Mouse (Mus musculus) heart, postnatal 0 days (tissue): ENCODE data around the gene Simc1. TPM values are rescaled to one million over a fixed set of nuclear protein-coding genes. Genes with fewer than 3 reads are reported as not detected.

ENCODE experiments used
- ATAC-seq: fragments of 200-750 bp; cut with Nextera tagmentation; 2 replicates; pipeline ENCODE4 v1.8.0; 2017; ENCODE audit warnings: low read depth, moderate number of reproducible peaks, moderate library complexity; ENCODE audit not compliant: insufficient read depth
- DNase-seq: peaks from one replicate; pipeline ENCODE4 v3.0.0-alpha.2; 2016; ENCODE audit warnings: low spot score
- H3K27ac ChIP-seq: fragments of 300-500 bp; sonication (generic); 2 replicates; pipeline ENCODE4 v1.5.1; 2014; ENCODE audit warnings: low read depth, mild to moderate bottlenecking
- H3K27me3 ChIP-seq: fragments of 300-500 bp; sonication (generic); 2 replicates; pipeline ENCODE4 v1.6.1; 2014; ENCODE audit warnings: low read length, mixed read lengths; ENCODE audit not compliant: control insufficient read depth, insufficient read depth
- H3K36me3 ChIP-seq: fragments of 300-500 bp; sonication (generic); replicated peaks from 2 replicates; pipeline ENCODE4 v1.6.1; 2014; ENCODE audit warnings: low read length, mixed read lengths; ENCODE audit not compliant: control insufficient read depth, insufficient read depth
- H3K4me1 ChIP-seq: fragments of 300-500 bp; sonication (generic); 2 replicates; pipeline ENCODE4 v1.6.1; 2014; ENCODE audit warnings: antibody characterized with exemption; ENCODE audit not compliant: control insufficient read depth, insufficient read depth
- H3K4me2 ChIP-seq: fragments of 300-500 bp; sonication (generic); 2 replicates; pipeline ENCODE4 v1.6.1; 2014; ENCODE audit warnings: low read depth, mild to moderate bottlenecking, low read length, moderate library complexity
- H3K4me3 ChIP-seq: fragments of 300-500 bp; sonication (generic); 2 replicates; pipeline ENCODE4 v1.5.1; 2014; ENCODE audit warnings: low read depth, low read length
- H3K9ac ChIP-seq: fragments of 300-500 bp; sonication (generic); replicated peaks from 2 replicates; pipeline ENCODE4 v1.6.1; 2014; ENCODE audit warnings: low read depth, low read length, mixed read lengths
- H3K9me3 ChIP-seq: fragments of 300-500 bp; sonication (generic); replicated peaks from 2 replicates; pipeline ENCODE4 v1.6.1; 2016; ENCODE audit warnings: low read length; ENCODE audit not compliant: control insufficient read depth
- CTCF ChIP-seq: IDR thresholded peaks from 2 replicates; pipeline ENCODE4 v1.5.1; 2016; ENCODE audit warnings: antibody characterized with exemption, control low read depth, low read depth
- EP300 ChIP-seq: IDR thresholded peaks from 2 replicates; pipeline ENCODE4 v1.6.1; 2016; ENCODE audit warnings: antibody characterized with exemption, low read depth
- WGBS: fragments of 180-500 bp; shearing (Covaris S2); extraction: QIAGEN DNeasy Blood & Tissue Kit; methylation state at CpG from one replicate; pipeline ENCODE4 v1.1.7; 2014; 5-methylcytosine and 5-hydroxymethylcytosine counted together
- polyA plus RNA-seq: library from polyadenylated mRNA; unstranded; fragments of >200 nt; fragmentation: Nextera tagmentation; extraction: Ambion mirVana; gene quantifications from 2 replicates; pipeline ENCODE4 v1.2.1, GENCODE M21; 2015
- total RNA-seq: library from RNA; depleted of rRNA; stranded (reverse); fragments of >200 nt; gene quantifications from 2 replicates; pipeline ENCODE4 v1.2.3, GENCODE M21; 2014; ENCODE audit warnings: low replicate concordance

The Simc1 gene
- total and polyA plus RNA-seq, 2 experiments from 2014 or later: 1.6 to 3.6 TPM

DNA sequence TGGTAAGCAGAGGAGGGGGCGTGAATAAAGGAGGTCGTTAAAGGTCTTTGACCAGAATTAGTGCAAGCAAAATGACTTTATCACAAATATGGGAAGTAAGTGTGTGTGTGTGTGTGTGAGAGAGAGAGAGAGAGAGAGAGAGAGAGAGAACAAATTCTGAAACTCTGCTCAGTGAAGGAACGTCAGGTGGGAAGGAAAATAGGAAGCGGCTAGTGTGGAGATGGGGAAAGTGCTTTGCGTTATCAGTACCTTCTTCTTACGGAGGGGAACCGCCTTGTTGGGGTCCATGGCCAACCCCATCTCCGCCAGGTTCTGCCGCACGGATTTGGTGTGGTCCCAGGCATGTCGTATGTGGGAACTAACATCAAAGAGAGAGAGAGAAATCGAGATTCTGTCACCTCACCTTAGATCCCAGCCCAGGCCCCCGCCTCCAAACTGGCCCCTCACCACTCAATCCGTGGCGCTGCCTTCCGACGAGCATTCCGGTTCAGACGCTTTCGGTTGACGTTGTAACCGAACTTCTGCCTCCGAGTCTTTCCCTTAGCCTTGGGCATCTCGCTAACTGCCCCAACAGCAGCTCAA lies 85.9 kb downstream of the Simc1 start:
- peak overlapping the region; percentile 94 for H3K4me2 ChIP-seq
- peaks cover 10% of the 10 kb centered on the region; the same call in 1 of the 2 replicates for H3K4me1 ChIP-seq
- H3K36me3 ChIP-seq: peaks cover 36% of the 10 kb centered on the region
- no peaks in the 10 kb centered on the region for H3K9me3 ChIP-seq
- no peak for DNase-seq
- H3K27ac ChIP-seq: peak overlapping the region; percentile 23
- TF ChIP-seq CTCF: no peak
- TF ChIP-seq EP300: no peak
- 1% methylated on average over 24 of the region's 24 CpGs for WGBS
- H3K4me3 ChIP-seq: peak overlapping the region; percentile 89
- peak overlapping the region; percentile 88 for H3K9ac ChIP-seq
- no peaks in the 10 kb centered on the region for H3K27me3 ChIP-seq
- ATAC-seq: peak; percentile 1; the same call in 1 of the 2 replicates

- Histone ChIP-seq H3K27me3 (no peaks in the 10 kb centered on the region), H3K27ac (peak within 1 kb of the TSS; percentile 90), H3K36me3 (peaks cover 36% of the 10 kb centered on the region), H3K4me2 (peak within 1 kb of the TSS; percentile 94), H3K4me3 (peak within 1 kb of the TSS; percentile 89), H3K9ac (peak within 1 kb of the TSS; percentile 88), H3K9me3 (no peaks in the 10 kb centered on the region), H3K4me1 (peaks cover 14% of the 10 kb centered on the region; the same call in 1 of the 2 replicates)
- DNase-seq (peak; percentile 99), ATAC-seq (peak; percentile 98)
- no peak for TF ChIP-seq CTCF
- no peak; the same call in 1 of the 2 replicates for TF ChIP-seq EP300
- WGBS: under 1% methylated on average over 51 of the region's 51 CpGs
These were observed 86.7 kb downstream of the Simc1 start, which contains the start of the genes Nop16 and Higd2a for GRCm38 (mm10) chr13:54589996-54590951. Gene Nop16 (minus strand): TSS chr13:54590090. Gene Higd2a (plus strand): TSS chr13:54590207.

GRCm38 (mm10) chr13:54591776-54592356 lies 88.3 kb downstream of the Simc1 start:
- Histone ChIP-seq H3K4me1 (peaks cover 29% of the 10 kb centered on the region), H3K9me3 (no peaks in the 10 kb centered on the region), H3K36me3 (peaks cover 25% of the 10 kb centered on the region), H3K4me3 (no peak overlapping the region), H3K4me2 (peak overlapping the region; percentile 12; the same call in 1 of the 2 replicates), H3K27ac (no peak overlapping the region), H3K9ac (no peak overlapping the region), H3K27me3 (no peaks in the 10 kb centered on the region)
- 88% methylated on average over 8 of the region's 8 CpGs for WGBS
- no peak for DNase-seq
- TF ChIP-seq EP300 (no peak), CTCF (no peak)
- ATAC-seq: no peak

- peaks cover 24% of the 10 kb centered on the region for H3K36me3 ChIP-seq
- no peak overlapping the region for H3K4me3 ChIP-seq
- H3K4me1 ChIP-seq: peaks cover 41% of the 10 kb centered on the region
- ATAC-seq: no peak
- H3K4me2 ChIP-seq: no peak overlapping the region
- no peak overlapping the region for H3K27ac ChIP-seq
- no peaks in the 10 kb centered on the region for H3K27me3 ChIP-seq
- H3K9ac ChIP-seq: no peak overlapping the region
- TF ChIP-seq CTCF (no peak), EP300 (no peak)
- WGBS: 87% methylated on average over 11 of the region's 11 CpGs
- DNase-seq: no peak
- H3K9me3 ChIP-seq: no peaks in the 10 kb centered on the region
These were observed 90.0 kb downstream of the Simc1 start for GRCm38 (mm10) chr13:54593617-54594016.

GRCm38 (mm10) chr13:54596107-54596690 lies 92.6 kb downstream of the Simc1 start:
- peak overlapping the region; percentile 64 for H3K27ac ChIP-seq
- peaks cover 32% of the 10 kb centered on the region for H3K36me3 ChIP-seq
- H3K4me2 ChIP-seq: peak overlapping the region; percentile 25
- DNase-seq (peak; percentile 41), ATAC-seq (peak; percentile 60)
- no peak overlapping the region for H3K4me3 ChIP-seq
- TF ChIP-seq EP300 (no peak), CTCF (no peak)
- H3K9ac ChIP-seq: no peak overlapping the region
- peaks cover 34% of the 10 kb centered on the region for H3K4me1 ChIP-seq
- no peaks in the 10 kb centered on the region for H3K27me3 ChIP-seq
- 46% methylated on average over 8 of the region's 8 CpGs for WGBS
- no peaks in the 10 kb centered on the region for H3K9me3 ChIP-seq
